Mouse (Mus musculus): ENCODE results near the gene St3gal5. TPM values are rescaled to one million over a fixed set of nuclear protein-coding genes. Genes with fewer than 3 reads are reported as not detected.

Gene St3gal5
- total and polyA plus RNA-seq, 3 experiments, result 4.0 to 21.4 (median 19.8) TPM

DNA sequence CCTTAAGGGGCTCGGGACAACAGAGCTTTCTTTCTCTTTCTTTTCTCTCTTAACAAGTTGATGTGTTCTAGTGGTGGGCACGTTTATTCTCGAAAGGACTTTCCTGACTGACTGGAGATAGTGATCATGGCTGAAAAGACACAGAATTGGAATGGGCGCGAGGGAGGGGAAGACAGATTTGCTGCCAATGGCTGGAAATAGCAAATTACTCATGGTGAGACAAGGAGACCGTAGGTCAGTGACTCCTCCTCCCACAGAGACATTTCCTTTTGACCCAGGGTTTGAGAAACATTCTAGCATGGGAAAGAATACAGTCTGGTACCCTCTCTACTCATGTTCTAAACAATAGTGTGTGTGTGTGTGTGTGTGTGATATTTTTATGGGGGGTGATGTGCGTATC lies 46.6 kb upstream of the St3gal5 start:
- TF ChIP-seq ETS1 (conservative IDR thresholded peaks at IDR 0.05; ENCODE audit: low read depth, low read length) (no peak), MEF2A (IDR thresholded peaks at IDR 0.05; ENCODE audit: borderline replicate concordance, low read depth, low read length) (0 out of 2 replicates have a peak, but pooled peaks have one; percentile 12), EP300 (IDR thresholded peaks at IDR 0.05; ENCODE audit: low read length) (no peak)
- Histone ChIP-seq H3K4me2 (ENCODE audit: insufficient read depth, low read depth, poor library complexity, severe bottlenecking) (no peak overlapping the region), H3K36me3 (replicated peaks in 1 of 2; ENCODE audit: control insufficient read depth in 1 of 2, insufficient read depth in 1 of 2, low read length in 1 of 2) (no peaks in the 10 kb centered on the region)

DNA sequence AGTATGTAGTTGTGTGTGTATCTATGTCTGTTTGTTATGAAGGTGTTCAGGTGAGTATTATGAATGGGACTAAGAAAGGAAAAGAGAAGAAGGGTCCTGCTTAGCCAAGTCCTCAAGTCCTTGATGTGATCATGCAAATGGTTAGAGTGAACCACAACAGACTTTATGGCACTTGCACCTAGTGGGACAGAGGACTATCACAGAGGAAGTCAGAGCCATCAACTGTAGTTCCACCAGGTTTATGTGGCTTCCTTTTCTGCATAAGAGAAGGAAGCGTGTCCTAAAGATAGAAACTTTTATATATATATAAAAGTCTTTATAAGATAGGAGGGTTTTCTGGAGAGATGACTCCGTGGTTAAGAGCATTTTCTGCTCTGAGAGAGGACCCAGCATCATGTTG lies 46.1 kb upstream of the St3gal5 start:
- Histone ChIP-seq H3K27ac (ENCODE audit: insufficient read depth, low read depth) (no peak overlapping the region), H3K4me3 (replicated peaks in 1 of 3; ENCODE audit: low read depth in 2 of 3, low read length in 2 of 3, poor library complexity in 1 of 3) (no peak overlapping the region), H3K4me1 (ENCODE audit: control insufficient read depth in 1 of 2, insufficient read depth in 2 of 2) (peaks cover 4 to 17% of the 10 kb centered on the region in 2 experiments; a peak in 2 of 4 replicates), H3K9ac (ENCODE audit: insufficient read depth, low read depth) (no peak overlapping the region), H3K79me2 (replicated peaks; ENCODE audit: control insufficient read depth, extremely low read depth, insufficient read depth, poor library complexity, severe bottlenecking) (no peaks in the 10 kb centered on the region), H3K36me3 (replicated peaks in 1 of 2; ENCODE audit: control insufficient read depth in 1 of 2, insufficient read depth in 1 of 2, low read length in 1 of 2) (no peaks in the 10 kb centered on the region), H3K27me3 (replicated peaks) (no peaks in the 10 kb centered on the region), H3K9me3 (replicated peaks; ENCODE audit: low read length) (no peaks in the 10 kb centered on the region), H3K4me2 (ENCODE audit: insufficient read depth, low read depth, poor library complexity, severe bottlenecking) (no peak overlapping the region)
- dilution Hi-C loops (cut with MboI; ENCODE audit: extremely low pct_ligation_motif_present, extremely low pct_unique_long_range_greater_than_20kb, low sequenced_read_pairs) (no loop called here), in situ Hi-C loops (cut with MboI; ENCODE audit: low pct_ligation_motif_present, low pct_unique_long_range_greater_than_20kb, low sequenced_read_pairs) (no loop called here)
- TF ChIP-seq ELF1 (IDR thresholded peaks at IDR 0.05; ENCODE audit: low read depth, low read length) (no peak), EP300 (IDR thresholded peaks at IDR 0.05; ENCODE audit: low read length) (no peak), MYC (IDR thresholded peaks at IDR 0.05; ENCODE audit: low read depth, low read length) (no peak), SIN3A (IDR thresholded peaks at IDR 0.05; ENCODE audit: low read length) (no peak), ZMIZ1 (IDR thresholded peaks at IDR 0.05; ENCODE audit: low read depth, low read length) (no peak), RCOR1 (conservative IDR thresholded peaks at IDR 0.05; ENCODE audit: low read depth, low read length) (no peak), MAFK (IDR thresholded peaks at IDR 0.05; ENCODE audit: insufficient replicate concordance, low read length) (no peak), IRF4 (IDR thresholded peaks at IDR 0.05; ENCODE audit: low read depth, low read length) (no peak), ZNF384 (IDR thresholded peaks at IDR 0.05; ENCODE audit: low read depth, low read length) (no peak), MEF2A (IDR thresholded peaks at IDR 0.05; ENCODE audit: borderline replicate concordance, low read depth, low read length) (no peak), JUN (IDR thresholded peaks at IDR 0.05; ENCODE audit: insufficient read depth, low read depth, low read length) (no peak), NRF1 (IDR thresholded peaks at IDR 0.05; ENCODE audit: low read depth, low read length) (no peak), TBP (conservative IDR thresholded peaks at IDR 0.05; ENCODE audit: low read depth, low read length) (no peak), JUND (conservative IDR thresholded peaks at IDR 0.05; ENCODE audit: low read depth, low read length) (no peak), ZKSCAN1 (IDR thresholded peaks at IDR 0.05; ENCODE audit: borderline replicate concordance, low read depth, low read length) (no peak), USF2 (conservative IDR thresholded peaks at IDR 0.05; ENCODE audit: low read depth, low read length) (no peak)
- DNase-seq (ENCODE audit: extremely low read depth), result no peak

More for the DNA sequence above, 46.6 kb upstream of the St3gal5 start:
- no peaks in the 10 kb centered on the region for H3K79me2 ChIP-seq (replicated peaks; ENCODE audit: control insufficient read depth, extremely low read depth, insufficient read depth, poor library complexity, severe bottlenecking)
- peaks cover 4 to 17% of the 10 kb centered on the region in 2 experiments; a peak in 2 of 4 replicates for H3K4me1 ChIP-seq (ENCODE audit: control insufficient read depth in 1 of 2, insufficient read depth in 2 of 2)
- no peak overlapping the region for H3K27ac ChIP-seq (ENCODE audit: insufficient read depth, low read depth)
- dilution Hi-C loops (cut with MboI; ENCODE audit: extremely low pct_ligation_motif_present, extremely low pct_unique_long_range_greater_than_20kb, low sequenced_read_pairs), result no loop called here
- DNase-seq (ENCODE audit: extremely low read depth), result no peak
- no peak overlapping the region for H3K9ac ChIP-seq (ENCODE audit: insufficient read depth, low read depth)
- H3K9me3 ChIP-seq (replicated peaks; ENCODE audit: low read length), result no peaks in the 10 kb centered on the region
- no peaks in the 10 kb centered on the region for H3K27me3 ChIP-seq (replicated peaks)
- in situ Hi-C loops (cut with MboI; ENCODE audit: low pct_ligation_motif_present, low pct_unique_long_range_greater_than_20kb, low sequenced_read_pairs), result no loop called here
- H3K4me3 ChIP-seq (replicated peaks in 1 of 3; ENCODE audit: low read depth in 2 of 3, low read length in 2 of 3, poor library complexity in 1 of 3), result no peak overlapping the region
